Mouse (Mus musculus): Measurements from ENCODE around the gene Malsu1. TPM values are rescaled to one million over a fixed set of nuclear protein-coding genes. Genes with fewer than 3 reads are reported as not detected.

Gene Malsu1
- total and polyA plus RNA-seq, 3 experiments: 15.4 to 39.0 (median 34.4) TPM

DNA sequence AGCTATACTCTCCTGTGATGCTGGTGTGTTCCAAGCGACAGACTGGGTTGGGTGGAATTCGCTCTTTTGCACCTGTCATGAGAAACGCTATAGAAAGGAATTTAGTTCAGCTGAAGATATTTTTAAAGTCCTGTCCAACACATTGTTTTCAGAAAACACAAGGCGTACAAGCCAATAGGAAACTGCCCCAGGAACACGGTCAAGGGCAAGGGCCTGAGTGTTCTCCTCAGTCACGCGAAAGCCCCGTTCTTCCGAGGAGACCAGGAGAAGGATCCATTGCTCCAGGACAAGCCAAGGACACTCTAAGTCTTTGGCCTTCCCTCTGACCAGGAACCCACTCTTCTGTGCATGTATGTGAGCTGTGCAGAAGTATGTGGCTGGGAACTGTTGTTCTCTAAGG lies 17.6 kb upstream of the Malsu1 start:
- DNase-seq: no peak
- intact Hi-C loops (cut with DNase I): loop anchor here (5.0 kb wide), 4 partner anchors 86 to 341 kb away; partner anchors contain the start of gene Stk31
- Histone ChIP-seq H3K27me3 (ENCODE audit: control insufficient read depth, insufficient read depth, low read length) (no peaks in the 10 kb centered on the region), H3K9ac (ENCODE audit: low read depth, low read length) (no peak overlapping the region), H3K4me3 (no peak overlapping the region), H3K79me2 (replicated peaks; ENCODE audit: control insufficient read depth, insufficient read depth, low read length) (no peaks in the 10 kb centered on the region), H3K27ac (no peak overlapping the region), H3K36me3 (ENCODE audit: control insufficient read depth, insufficient read depth, low read length) (no peaks in the 10 kb centered on the region), H3K4me1 (ENCODE audit: control insufficient read depth, insufficient read depth, low read length) (no peaks in the 10 kb centered on the region)
- WGBS: 84% methylated on average over 9 of the region's 9 CpGs
- TF ChIP-seq POLR2A (IDR thresholded peaks at IDR 0.05; ENCODE audit: insufficient read depth, low read depth, low read length) (no peak), CTCF (IDR thresholded peaks at IDR 0.05) (no peak), EP300 (IDR thresholded peaks at IDR 0.05; ENCODE audit: insufficient read depth, low read depth, low read length) (no peak)

DNA sequence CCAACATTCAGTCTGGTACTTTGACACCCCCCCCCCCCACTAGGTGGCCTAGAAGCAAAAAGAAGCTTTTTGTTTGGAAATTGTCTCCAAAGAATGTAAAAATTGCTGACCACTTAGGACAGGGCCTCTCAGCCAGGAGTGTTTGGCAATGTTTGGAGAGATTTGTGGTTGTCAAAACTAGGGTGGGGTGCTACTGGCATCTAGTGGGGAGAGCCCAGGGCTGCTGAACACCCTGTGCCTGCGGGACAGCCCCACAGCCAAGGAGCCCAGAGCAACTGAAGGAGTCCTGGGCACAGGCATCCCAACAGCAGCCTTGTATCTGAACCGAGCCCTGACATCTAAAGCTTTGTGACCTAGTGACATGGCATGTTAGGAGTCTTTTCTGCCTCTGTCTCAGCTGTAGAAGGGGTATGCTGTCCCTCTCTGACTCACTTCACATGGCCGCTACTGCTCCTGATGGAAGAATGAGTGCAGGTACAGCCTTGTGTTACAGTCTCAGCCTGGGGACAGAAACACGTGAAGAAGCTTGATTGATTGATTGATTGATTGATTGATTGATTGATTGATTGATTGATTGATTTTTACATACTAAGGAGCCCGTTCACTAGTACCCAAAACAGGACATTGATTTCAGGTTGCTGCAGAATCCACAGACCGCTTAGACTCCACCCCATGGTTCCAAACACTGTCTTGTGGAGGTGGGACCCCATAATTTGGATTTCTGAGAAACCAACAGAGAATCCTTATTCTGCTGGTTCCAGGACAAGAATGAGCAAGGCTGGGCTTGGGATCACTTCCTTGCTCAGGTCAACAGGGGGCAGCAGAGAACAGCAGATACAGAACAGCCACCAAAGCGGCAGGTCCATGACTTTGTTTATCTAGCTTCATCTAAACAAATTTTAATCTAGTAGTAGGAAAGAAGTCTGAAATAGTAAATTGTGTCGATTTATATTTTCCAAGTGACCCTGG lies 16.3 kb upstream of the Malsu1 start:
- TF ChIP-seq EP300 (IDR thresholded peaks at IDR 0.05; ENCODE audit: insufficient read depth, low read depth, low read length) (peak; percentile 86), CTCF (IDR thresholded peaks at IDR 0.05) (peak; percentile 98), POLR2A (IDR thresholded peaks at IDR 0.05; ENCODE audit: insufficient read depth, low read depth, low read length) (no peak)
- peak; percentile 53 to 71 for DNase-seq

DNA sequence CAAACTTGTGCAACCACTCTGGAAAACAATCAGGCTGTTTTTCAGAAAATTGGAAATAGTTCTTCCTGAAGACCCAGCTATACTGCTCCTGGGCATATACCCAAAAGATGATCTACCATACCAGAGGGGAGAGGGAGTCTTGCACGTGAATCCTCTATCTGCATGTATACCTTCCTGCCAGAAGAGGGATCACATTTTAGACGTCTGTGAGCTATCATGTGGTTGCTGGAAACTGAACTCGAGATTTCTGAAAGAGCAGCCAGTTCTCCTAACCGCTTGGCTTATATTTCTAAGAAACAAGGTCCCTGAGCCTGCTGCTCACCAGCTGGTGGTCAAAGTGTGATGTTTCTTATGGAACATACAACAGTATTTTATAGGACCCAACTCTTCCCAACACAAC lies 5.2 kb upstream of the Malsu1 start:
- Histone ChIP-seq H3K4me1 (ENCODE audit: control insufficient read depth, insufficient read depth, low read length) (no peaks in the 10 kb centered on the region), H3K79me2 (replicated peaks; ENCODE audit: control insufficient read depth, insufficient read depth, low read length) (no peaks in the 10 kb centered on the region), H3K27me3 (ENCODE audit: control insufficient read depth, insufficient read depth, low read length) (no peaks in the 10 kb centered on the region), H3K4me3 (no peak overlapping the region), H3K9ac (ENCODE audit: low read depth, low read length) (no peak overlapping the region), H3K27ac (no peak overlapping the region), H3K36me3 (ENCODE audit: control insufficient read depth, insufficient read depth, low read length) (no peaks in the 10 kb centered on the region)
- no peak for TF ChIP-seq EP300 (IDR thresholded peaks at IDR 0.05; ENCODE audit: insufficient read depth, low read depth, low read length)
- no peak for TF ChIP-seq CTCF (IDR thresholded peaks at IDR 0.05)
- no peak for TF ChIP-seq POLR2A (IDR thresholded peaks at IDR 0.05; ENCODE audit: insufficient read depth, low read depth, low read length)
- WGBS: 34% methylated on average over 4 of the region's 4 CpGs
- intact Hi-C loops (cut with DNase I): no loop called here
- no peak for DNase-seq

More for the DNA sequence above, 16.3 kb upstream of the Malsu1 start:
- intact Hi-C loops (cut with DNase I): loop anchor here (1.0 to 5.0 kb wide), 5 partner anchors 85 to 340 kb away; partner anchors contain the start of gene Stk31
- Histone ChIP-seq H3K36me3 (ENCODE audit: control insufficient read depth, insufficient read depth, low read length) (no peaks in the 10 kb centered on the region), H3K79me2 (replicated peaks; ENCODE audit: control insufficient read depth, insufficient read depth, low read length) (no peaks in the 10 kb centered on the region), H3K27me3 (ENCODE audit: control insufficient read depth, insufficient read depth, low read length) (no peaks in the 10 kb centered on the region), H3K9ac (ENCODE audit: low read depth, low read length) (no peak overlapping the region), H3K27ac (no peak overlapping the region), H3K4me3 (no peak overlapping the region), H3K4me1 (ENCODE audit: control insufficient read depth, insufficient read depth, low read length) (no peaks in the 10 kb centered on the region)
- 36% methylated on average over 8 of the region's 8 CpGs for WGBS

DNA sequence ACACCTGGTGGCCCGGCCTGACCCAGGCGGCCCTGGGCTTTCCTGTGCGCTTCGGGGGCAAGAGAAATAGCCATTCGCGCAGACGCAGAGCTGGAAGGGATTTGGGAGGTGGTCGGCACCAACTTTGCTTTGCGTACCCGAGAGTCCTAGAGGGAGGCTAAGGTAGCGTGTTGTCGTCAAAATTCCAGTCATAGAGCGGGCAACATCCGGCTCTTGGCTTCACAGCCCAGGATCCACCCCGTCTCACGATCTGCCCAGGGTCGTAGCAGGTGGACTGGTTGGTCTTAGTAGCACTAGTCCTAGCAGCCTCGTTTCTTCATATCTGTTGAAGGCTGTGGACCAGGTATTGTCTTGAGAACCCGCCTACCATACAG lies 509 bp downstream of the Malsu1 start:
- Histone ChIP-seq H3K79me2 (replicated peaks; ENCODE audit: control insufficient read depth, insufficient read depth, low read length) (peaks cover 7% of the 10 kb centered on the region), H3K27ac (peak overlapping the region; percentile 88), H3K4me3 (peak overlapping the region; percentile 98), H3K4me1 (ENCODE audit: control insufficient read depth, insufficient read depth, low read length) (peaks cover 4% of the 10 kb centered on the region), H3K9ac (ENCODE audit: low read depth, low read length) (peak overlapping the region; percentile 99), H3K27me3 (ENCODE audit: control insufficient read depth, insufficient read depth, low read length) (no peaks in the 10 kb centered on the region), H3K36me3 (ENCODE audit: control insufficient read depth, insufficient read depth, low read length) (peaks cover 7% of the 10 kb centered on the region)
- TF ChIP-seq POLR2A (IDR thresholded peaks at IDR 0.05; ENCODE audit: insufficient read depth, low read depth, low read length) (no peak), CTCF (IDR thresholded peaks at IDR 0.05) (no peak), EP300 (IDR thresholded peaks at IDR 0.05; ENCODE audit: insufficient read depth, low read depth, low read length) (no peak)
- WGBS: 1% methylated on average over 19 of the region's 19 CpGs
- intact Hi-C loops (cut with DNase I): loop anchor here (2.0 to 5.0 kb wide), 3 partner anchors 23 to 188 kb away; partner anchors contain the start of gene Tra2a
- no peak for DNase-seq

DNA sequence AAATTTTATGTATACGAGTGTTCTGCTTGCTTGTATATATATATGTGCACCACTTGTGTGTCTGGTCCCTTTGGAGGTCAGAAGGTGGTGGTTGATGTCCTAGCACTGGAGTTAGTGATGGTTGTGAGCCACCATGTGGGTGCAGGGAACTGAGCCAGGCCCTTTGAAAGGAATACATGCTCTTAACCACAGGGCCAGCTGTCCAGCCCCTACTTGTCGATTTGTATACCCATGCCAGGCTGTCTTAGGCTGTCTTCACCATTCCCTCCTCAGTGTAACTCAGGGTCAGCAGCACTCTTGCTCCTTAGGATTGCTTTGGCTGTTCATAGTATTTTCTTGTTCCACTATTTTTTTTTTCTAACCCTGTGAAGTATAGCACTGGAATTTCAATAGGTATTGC lies 4.3 kb downstream of the Malsu1 start:
- no peak for TF ChIP-seq POLR2A (IDR thresholded peaks at IDR 0.05; ENCODE audit: insufficient read depth, low read depth, low read length)
- TF ChIP-seq CTCF (IDR thresholded peaks at IDR 0.05): no peak
- TF ChIP-seq EP300 (IDR thresholded peaks at IDR 0.05; ENCODE audit: insufficient read depth, low read depth, low read length): no peak
- no peak overlapping the region for H3K9ac ChIP-seq (ENCODE audit: low read depth, low read length)
- intact Hi-C loops (cut with DNase I): no loop called here
- no peak overlapping the region for H3K27ac ChIP-seq
- WGBS: 86% methylated on average over 2 of the region's 2 CpGs
- no peak for DNase-seq
- no peaks in the 10 kb centered on the region for H3K27me3 ChIP-seq (ENCODE audit: control insufficient read depth, insufficient read depth, low read length)
- peaks cover 4% of the 10 kb centered on the region for H3K4me1 ChIP-seq (ENCODE audit: control insufficient read depth, insufficient read depth, low read length)
- H3K79me2 ChIP-seq (replicated peaks; ENCODE audit: control insufficient read depth, insufficient read depth, low read length): peaks cover 7% of the 10 kb centered on the region
- H3K4me3 ChIP-seq: no peak overlapping the region
- H3K36me3 ChIP-seq (ENCODE audit: control insufficient read depth, insufficient read depth, low read length): peaks cover 7% of the 10 kb centered on the region

DNA sequence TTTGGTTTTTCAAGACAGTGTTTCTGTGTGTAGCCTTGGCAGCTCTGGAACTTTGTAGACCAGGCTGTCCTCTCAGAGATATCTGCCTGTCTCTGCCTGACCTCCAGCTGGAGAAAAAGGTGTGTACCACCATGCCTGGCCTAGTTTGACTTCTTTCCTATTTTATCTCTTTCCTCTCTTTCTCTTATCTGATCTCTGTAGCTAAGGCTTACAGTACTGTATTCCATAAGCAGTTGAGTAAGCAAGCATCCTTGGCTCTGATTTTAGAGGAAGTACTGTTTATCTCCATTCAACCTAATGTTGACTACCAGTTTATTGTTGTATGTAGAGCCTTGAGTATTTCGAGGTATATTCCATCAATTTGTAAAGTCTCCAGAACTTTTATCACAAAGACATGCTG lies 5.7 kb downstream of the Malsu1 start:
- Histone ChIP-seq H3K36me3 (ENCODE audit: control insufficient read depth, insufficient read depth, low read length) (peaks cover 7% of the 10 kb centered on the region), H3K4me1 (ENCODE audit: control insufficient read depth, insufficient read depth, low read length) (peaks cover 4% of the 10 kb centered on the region), H3K79me2 (replicated peaks; ENCODE audit: control insufficient read depth, insufficient read depth, low read length) (peaks cover 2% of the 10 kb centered on the region), H3K27ac (no peak overlapping the region), H3K27me3 (ENCODE audit: control insufficient read depth, insufficient read depth, low read length) (no peaks in the 10 kb centered on the region), H3K9ac (ENCODE audit: low read depth, low read length) (no peak overlapping the region), H3K4me3 (no peak overlapping the region)
- no peak for TF ChIP-seq POLR2A (IDR thresholded peaks at IDR 0.05; ENCODE audit: insufficient read depth, low read depth, low read length)
- WGBS: 69% methylated on average over 1 of the region's 1 CpGs
- intact Hi-C loops (cut with DNase I): no loop called here
- no peak for DNase-seq

All from heart, adult 2 months (tissue).